Mouse (Mus musculus) liver, embryonic 13.5 days (tissue): ENCODE measurements around the gene Gm9945. TPM values are rescaled to one million over a fixed set of nuclear protein-coding genes. Genes with fewer than 3 reads are reported as not detected.
A peak's percentile ranks its signal among the peaks of the same experiment; 100 is the strongest.

Experiments used
- ATAC-seq: fragments of 200-750 bp; cut with Nextera tagmentation; 2 replicates; pipeline ENCODE4 v1.8.0; 2017; ENCODE audit warnings: low read depth, mild to moderate bottlenecking, moderate number of reproducible peaks, moderate library complexity
- DNase-seq: peaks from one replicate; pipeline ENCODE4 v3.0.0; 2022
- H3K27ac ChIP-seq: fragments of 300-500 bp; sonication (generic); 2 replicates; pipeline ENCODE4 v1.5.1; 2015; ENCODE audit warnings: moderate library complexity, mild to moderate bottlenecking, inconsistent platforms
- H3K27me3 ChIP-seq: fragments of 300-500 bp; sonication (generic); 2 replicates; pipeline ENCODE4 v1.6.1; 2015; ENCODE audit warnings: mild to moderate bottlenecking, inconsistent platforms
- H3K36me3 ChIP-seq: fragments of 300-500 bp; sonication (generic); 2 replicates; pipeline ENCODE4 v1.6.1; 2015; ENCODE audit warnings: mild to moderate bottlenecking, inconsistent platforms
- H3K4me1 ChIP-seq: fragments of 300-500 bp; sonication (generic); replicated peaks from 2 replicates; pipeline ENCODE4 v1.6.1; 2015; ENCODE audit warnings: inconsistent platforms
- H3K4me2 ChIP-seq: fragments of 300-500 bp; sonication (generic); 2 replicates; pipeline ENCODE4 v1.6.1; 2015; ENCODE audit warnings: inconsistent platforms, mild to moderate bottlenecking, moderate library complexity
- H3K4me3 ChIP-seq: fragments of 300-500 bp; sonication (generic); replicated peaks from 2 replicates; pipeline ENCODE4 v1.5.1; 2015; ENCODE audit warnings: mild to moderate bottlenecking, inconsistent platforms
- H3K9ac ChIP-seq: fragments of 300-500 bp; sonication (generic); 2 replicates; pipeline ENCODE4 v1.6.1; 2015; ENCODE audit warnings: mild to moderate bottlenecking, inconsistent platforms
- H3K9me3 ChIP-seq: fragments of 300-500 bp; sonication (generic); replicated peaks from 2 replicates; pipeline ENCODE4 v1.6.1; 2016; ENCODE audit warnings: inconsistent platforms
- WGBS: fragments of 180-500 bp; shearing (Covaris S2); methylation state at CpG from one replicate; pipeline ENCODE4 v1.1.7; 2015; ENCODE audit not compliant: insufficient replicate concordance; 5-methylcytosine and 5-hydroxymethylcytosine counted together
- polyA plus RNA-seq: library from polyadenylated mRNA; unstranded; fragments of >200 nt; fragmentation: Nextera tagmentation; extraction: Ambion mirVana; gene quantifications from 2 replicates; pipeline ENCODE4 v1.2.1, GENCODE M21; 2015

Gene Gm9945
- polyA plus RNA-seq, 1 experiment from 2014 or later, result 0.53 TPM

DNA sequence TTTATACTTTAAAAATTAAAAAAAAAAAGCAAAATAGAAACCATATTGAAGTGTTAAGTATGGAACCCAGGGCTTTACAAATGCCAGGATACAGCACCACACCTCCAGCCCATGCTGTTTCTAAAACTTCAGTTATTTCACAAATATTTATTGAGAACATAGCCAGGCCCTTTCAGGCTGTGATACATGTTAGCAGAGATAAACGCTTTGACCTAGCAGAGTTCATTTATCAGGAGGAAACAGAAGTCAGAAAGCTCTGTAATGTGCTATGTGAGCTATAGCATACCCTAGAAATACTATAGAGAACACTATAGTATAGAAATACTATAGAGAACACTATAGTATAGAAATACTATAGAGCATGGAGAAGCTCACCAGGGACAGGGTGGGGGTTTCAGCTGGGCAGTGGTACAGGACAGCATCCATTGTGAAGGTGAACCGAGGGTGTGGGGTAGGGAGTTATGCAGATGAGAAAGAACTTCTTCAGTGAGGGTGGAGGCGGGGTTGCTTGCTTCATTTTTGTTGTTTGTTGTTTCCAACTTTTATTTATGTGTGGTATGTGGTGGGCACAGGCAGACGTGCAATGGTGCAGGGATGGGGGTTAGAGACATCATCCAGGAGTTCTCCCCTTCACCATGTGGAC, 1.2 kb downstream of the Gm9945 start:
- Histone ChIP-seq H3K4me1 (peaks cover 82% of the 10 kb centered on the region), H3K9ac (peak overlapping the region; percentile 85), H3K9me3 (no peaks in the 10 kb centered on the region), H3K36me3 (peaks cover 9% of the 10 kb centered on the region; the same call in 1 of the 2 replicates), H3K27ac (peak overlapping the region; percentile 98), H3K27me3 (peaks cover 44% of the 10 kb centered on the region), H3K4me2 (peak overlapping the region; percentile 95), H3K4me3 (peak overlapping the region; percentile 78)
- WGBS, result 32% methylated on average over 4 of the region's 4 CpGs
- DNase-seq (peak; percentile 57), ATAC-seq (peak; percentile 80)

DNA sequence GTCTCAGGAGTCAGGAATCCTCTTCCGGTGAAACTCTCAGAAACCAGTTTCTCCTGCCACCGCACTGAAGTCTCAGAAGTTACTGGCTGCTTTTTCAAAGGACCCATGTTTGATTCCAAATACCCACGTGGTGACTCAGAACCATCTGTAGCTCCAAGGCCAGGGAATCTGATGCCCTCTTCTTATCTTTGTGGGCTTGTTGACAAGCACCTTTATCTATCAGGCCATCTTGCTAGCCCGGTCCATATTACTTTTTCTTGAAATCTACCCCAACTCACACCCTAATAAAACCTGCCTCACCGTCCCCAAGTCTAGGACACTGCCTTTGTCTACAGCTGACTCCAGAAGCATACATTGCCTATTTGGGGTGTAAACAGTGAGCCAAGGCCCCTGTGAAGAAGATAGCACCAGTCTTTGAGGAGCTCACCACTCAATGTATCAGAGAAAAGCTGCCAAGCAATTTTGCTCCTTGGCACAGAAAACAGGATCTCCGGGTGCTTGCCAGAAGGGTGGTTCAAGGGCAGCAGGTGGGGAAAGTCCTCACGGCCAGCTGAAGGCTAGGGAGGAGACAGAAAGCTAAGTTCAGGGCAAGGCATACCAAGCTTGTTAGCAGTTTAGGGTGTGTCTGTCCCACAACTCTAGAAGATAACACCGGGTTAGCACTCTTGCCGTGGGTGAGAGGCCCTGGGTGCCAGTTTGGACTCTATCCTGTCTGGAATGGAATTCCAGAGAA, 3.4 kb downstream of the Gm9945 start:
- no peaks in the 10 kb centered on the region for H3K9me3 ChIP-seq
- 26% methylated on average over 9 of the region's 9 CpGs for WGBS
- DNase-seq, result peak; percentile 67

DNA sequence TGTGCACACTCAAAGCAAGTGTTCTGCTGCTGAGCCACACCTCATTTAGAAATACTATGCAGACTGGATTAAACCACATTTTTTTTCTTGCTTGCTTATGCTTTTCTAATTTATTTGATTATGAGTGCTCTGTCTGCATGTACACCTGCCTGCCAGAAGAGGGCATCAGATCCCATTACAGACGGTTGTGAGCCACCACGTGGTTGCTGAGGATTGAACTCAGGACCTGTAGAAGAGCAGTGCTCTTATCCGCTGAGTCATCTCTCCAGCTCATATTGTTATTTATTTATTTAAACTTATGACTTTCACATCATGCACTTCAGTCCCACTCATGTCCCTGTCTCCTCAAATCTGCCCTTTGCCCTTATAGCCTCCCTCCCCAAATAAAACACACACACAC, 5.8 kb downstream of the Gm9945 start:
- peak overlapping the region; percentile 98; the same call in 1 of the 2 replicates for H3K27ac ChIP-seq
- peaks cover 66% of the 10 kb centered on the region for H3K4me1 ChIP-seq
- H3K27me3 ChIP-seq, result peaks cover 26% of the 10 kb centered on the region
- no peak overlapping the region for H3K4me3 ChIP-seq
- WGBS, result 31% methylated on average over 3 of the region's 3 CpGs
- H3K9me3 ChIP-seq, result no peaks in the 10 kb centered on the region
- H3K36me3 ChIP-seq, result no peaks in the 10 kb centered on the region
- H3K4me2 ChIP-seq, result no peak overlapping the region
- DNase-seq, result no peak
- H3K9ac ChIP-seq, result no peak overlapping the region
- no peak for ATAC-seq

More for the DNA sequence above, 3.4 kb downstream of the Gm9945 start:
- H3K9ac ChIP-seq, result peak overlapping the region; percentile 67
- ATAC-seq, result peak; percentile 85
- peaks cover 3% of the 10 kb centered on the region; the same call in 1 of the 2 replicates for H3K36me3 ChIP-seq
- H3K4me1 ChIP-seq, result peaks cover 90% of the 10 kb centered on the region
- peaks cover 45% of the 10 kb centered on the region for H3K27me3 ChIP-seq
- H3K4me3 ChIP-seq, result peak overlapping the region; percentile 35
- H3K4me2 ChIP-seq, result peak overlapping the region; percentile 63
- peak overlapping the region; percentile 98 for H3K27ac ChIP-seq

DNA sequence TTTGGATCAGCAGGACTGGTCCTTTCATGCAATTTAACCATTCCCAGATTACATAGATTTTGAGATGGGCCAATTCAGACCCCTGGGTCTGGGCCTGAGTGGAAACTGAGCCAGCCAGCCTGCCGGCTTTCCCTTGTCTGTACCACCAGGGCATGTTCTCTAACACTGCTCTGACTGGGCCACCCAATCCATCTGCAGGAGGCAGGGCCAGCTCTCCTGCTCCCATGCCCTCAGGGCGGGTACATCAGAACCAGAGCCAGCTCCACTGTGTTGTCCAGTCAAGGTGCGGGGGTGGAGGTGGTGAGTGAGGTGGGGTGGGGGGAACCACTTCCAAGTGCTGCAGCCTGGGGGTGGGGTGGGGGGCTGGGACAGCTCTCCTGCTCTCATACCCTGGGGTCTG, 6.4 kb downstream of the Gm9945 start:
- H3K9me3 ChIP-seq, result no peaks in the 10 kb centered on the region
- H3K27ac ChIP-seq, result no peak overlapping the region
- H3K4me3 ChIP-seq, result no peak overlapping the region
- H3K4me1 ChIP-seq, result peaks cover 61% of the 10 kb centered on the region
- WGBS, result 83% methylated on average over 3 of the region's 3 CpGs
- H3K27me3 ChIP-seq, result peaks cover 26% of the 10 kb centered on the region
- H3K9ac ChIP-seq, result no peak overlapping the region
- DNase-seq (no peak), ATAC-seq (no peak)
- no peaks in the 10 kb centered on the region for H3K36me3 ChIP-seq
- H3K4me2 ChIP-seq, result no peak overlapping the region

DNA sequence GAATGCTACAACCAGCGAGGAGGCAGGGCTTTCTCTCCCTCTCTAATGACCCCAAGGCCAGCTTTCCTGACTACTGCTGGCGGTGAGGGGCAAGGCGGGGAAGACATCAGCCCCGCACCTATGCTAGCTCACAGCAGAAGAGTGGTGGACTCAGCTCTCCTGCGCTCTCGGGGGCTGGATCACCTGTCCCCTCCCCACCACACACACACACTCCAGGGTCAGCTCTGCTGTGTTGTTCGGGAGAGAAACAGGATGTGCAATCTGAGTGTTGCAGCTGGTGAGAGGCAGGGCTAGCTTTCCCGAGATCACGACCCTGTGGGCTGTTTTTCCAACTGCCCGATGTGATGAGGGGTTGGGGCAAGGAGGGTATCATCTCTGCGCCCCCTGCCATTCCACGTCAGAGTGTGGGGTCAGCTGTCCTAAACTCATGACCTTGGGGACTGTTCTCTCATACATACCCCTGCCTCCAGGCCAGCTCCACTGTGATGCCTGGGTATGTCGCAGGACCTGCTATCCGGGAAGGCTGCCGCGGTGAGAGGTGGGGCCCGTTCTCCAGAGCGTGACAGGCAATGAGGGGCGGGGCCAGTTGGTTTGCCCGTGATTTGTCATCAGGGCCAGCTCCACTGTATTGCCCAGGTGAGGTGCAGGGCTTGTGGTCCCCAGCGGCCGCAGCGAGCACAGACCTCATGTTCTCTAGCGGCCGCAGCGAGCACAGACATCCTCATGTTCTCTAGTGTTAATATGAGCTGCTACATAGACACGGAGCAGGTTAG, 7.0 kb downstream of the Gm9945 start:
- H3K36me3 ChIP-seq, result no peaks in the 10 kb centered on the region
- H3K27me3 ChIP-seq, result peaks cover 26% of the 10 kb centered on the region
- ATAC-seq, result no peak
- H3K4me1 ChIP-seq, result peaks cover 54% of the 10 kb centered on the region
- H3K27ac ChIP-seq, result no peak overlapping the region
- H3K9ac ChIP-seq, result peak overlapping the region; percentile 28; the same call in 1 of the 2 replicates
- H3K4me2 ChIP-seq, result peak overlapping the region; percentile 47
- 11% methylated on average over 27 of the region's 27 CpGs for WGBS
- no peaks in the 10 kb centered on the region for H3K9me3 ChIP-seq
- H3K4me3 ChIP-seq, result no peak overlapping the region; the same call in 1 of the 2 replicates
- DNase-seq, result no peak

DNA sequence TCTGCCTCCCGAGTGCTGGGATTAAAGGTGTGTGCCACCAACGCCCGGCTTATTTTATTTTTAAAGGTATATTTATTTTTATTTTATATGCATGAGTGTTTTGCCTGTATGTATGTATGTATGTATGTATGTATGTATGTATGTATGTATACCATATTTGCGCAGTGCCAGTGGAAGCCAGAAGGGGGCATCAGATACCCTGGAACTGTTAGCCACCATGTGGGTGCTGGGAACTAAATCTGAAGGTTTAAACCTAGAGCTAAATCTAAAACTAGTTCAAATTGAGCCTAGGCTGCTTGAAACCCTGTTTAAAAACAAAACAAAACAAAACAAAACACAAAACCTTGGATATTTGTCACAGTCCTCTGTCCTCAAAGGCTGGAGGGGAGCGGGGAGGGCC, 9.0 kb downstream of the Gm9945 start:
- Histone ChIP-seq H3K4me3 (no peak overlapping the region), H3K9ac (no peak overlapping the region), H3K27me3 (peaks cover 26% of the 10 kb centered on the region), H3K27ac (no peak overlapping the region), H3K9me3 (no peaks in the 10 kb centered on the region), H3K4me1 (peaks cover 36% of the 10 kb centered on the region), H3K4me2 (no peak overlapping the region), H3K36me3 (no peaks in the 10 kb centered on the region)
- no peak for DNase-seq
- WGBS, result 89% methylated on average over 5 of the region's 5 CpGs
- ATAC-seq, result no peak

DNA sequence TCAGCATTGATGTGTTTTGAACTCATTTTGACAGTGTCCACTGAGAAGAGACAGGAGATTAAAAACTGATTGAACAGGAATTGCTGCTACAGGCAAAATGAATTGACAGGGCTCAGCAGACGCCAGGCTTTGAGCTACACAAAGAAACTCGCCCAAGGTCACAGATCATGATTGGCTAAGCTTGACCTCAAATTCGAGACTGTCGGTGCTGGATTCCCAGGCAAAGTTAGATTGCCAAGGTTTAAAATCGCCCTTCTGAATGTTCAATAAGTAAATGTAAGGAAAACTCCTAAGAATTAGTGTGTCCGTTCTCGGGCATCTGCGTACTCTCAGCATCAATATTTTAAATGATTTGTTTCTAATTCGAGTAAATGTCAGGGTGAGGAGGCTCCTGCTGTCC, 9.5 kb downstream of the Gm9945 start:
- H3K4me3 ChIP-seq, result no peak overlapping the region
- WGBS, result 84% methylated on average over 9 of the region's 9 CpGs
- peaks cover 26% of the 10 kb centered on the region for H3K27me3 ChIP-seq
- H3K9me3 ChIP-seq, result no peaks in the 10 kb centered on the region
- no peak overlapping the region for H3K9ac ChIP-seq
- ATAC-seq, result no peak
- no peaks in the 10 kb centered on the region for H3K36me3 ChIP-seq
- H3K4me2 ChIP-seq, result no peak overlapping the region
- H3K27ac ChIP-seq, result no peak overlapping the region
- H3K4me1 ChIP-seq, result peaks cover 32% of the 10 kb centered on the region
- DNase-seq, result no peak

DNA sequence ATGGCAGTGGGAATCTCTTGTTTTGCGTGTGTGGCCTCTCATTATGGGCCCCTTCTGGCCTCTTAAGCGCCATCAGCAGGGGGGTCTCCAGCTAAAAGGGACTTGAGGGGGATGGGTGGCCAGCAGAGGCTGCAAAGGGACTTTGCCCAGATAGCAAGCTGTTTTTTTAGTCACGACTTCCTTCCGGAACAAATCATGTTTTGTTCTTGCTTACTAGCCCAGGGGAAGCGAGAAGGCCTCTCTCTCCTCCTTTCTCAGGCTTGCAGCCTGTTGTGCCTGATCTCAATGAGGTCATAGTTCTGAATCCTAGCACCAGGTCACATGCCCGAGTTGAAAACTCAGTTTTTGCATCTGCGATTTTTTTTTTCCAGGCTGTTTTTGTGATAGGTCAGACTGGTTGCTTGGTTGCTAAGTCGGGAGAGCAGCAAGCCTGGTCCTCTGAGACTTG, 12.0 kb downstream of the Gm9945 start:
- H3K27ac ChIP-seq, result no peak overlapping the region
- no peaks in the 10 kb centered on the region for H3K9me3 ChIP-seq
- no peaks in the 10 kb centered on the region for H3K36me3 ChIP-seq
- H3K4me2 ChIP-seq, result no peak overlapping the region
- 15% methylated on average over 8 of the region's 8 CpGs for WGBS
- H3K9ac ChIP-seq, result no peak overlapping the region
- ATAC-seq (no peak), DNase-seq (no peak)
- H3K4me3 ChIP-seq, result no peak overlapping the region
- H3K27me3 ChIP-seq, result peaks cover 19% of the 10 kb centered on the region
- peaks cover 8% of the 10 kb centered on the region for H3K4me1 ChIP-seq

DNA sequence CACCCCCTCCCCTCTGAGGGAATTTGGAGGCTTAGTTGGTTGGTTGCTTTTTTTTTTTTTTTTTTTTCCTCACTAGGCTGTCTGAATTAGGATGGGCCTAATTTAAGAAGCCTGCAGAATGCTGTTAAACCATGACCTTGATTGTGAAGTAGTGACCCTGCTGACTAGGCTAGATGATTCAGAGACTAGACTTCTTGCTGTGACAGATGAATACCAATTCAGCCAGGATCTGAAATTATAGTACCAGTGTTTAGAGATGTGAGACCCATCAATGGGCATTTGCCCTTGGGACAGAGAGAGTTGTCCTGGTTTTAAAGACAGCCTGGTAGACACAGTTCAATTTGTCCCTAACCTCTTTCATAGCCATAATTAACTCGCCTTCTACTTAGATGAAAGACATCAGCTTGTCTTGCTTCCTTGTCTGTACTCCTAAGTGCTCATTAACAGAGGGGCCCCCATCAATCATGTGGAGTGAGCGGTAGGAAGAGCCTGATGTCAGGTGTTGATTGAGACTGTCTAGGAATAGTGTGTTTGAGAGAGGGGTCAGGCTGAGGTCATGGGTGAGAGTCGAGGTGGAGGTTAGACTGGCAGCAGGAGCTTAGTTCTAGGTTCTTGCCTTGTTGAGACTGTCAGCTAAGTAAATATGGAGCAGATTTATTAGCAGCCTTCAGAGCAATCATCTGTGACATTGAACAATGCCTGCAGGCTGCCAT, 13.4 kb downstream of the Gm9945 start:
- ATAC-seq (no peak), DNase-seq (no peak)
- no peaks in the 10 kb centered on the region for H3K9me3 ChIP-seq
- WGBS, result 54% methylated on average over 3 of the region's 3 CpGs
- peaks cover 13% of the 10 kb centered on the region for H3K27me3 ChIP-seq
- no peak overlapping the region for H3K4me3 ChIP-seq
- no peak overlapping the region for H3K9ac ChIP-seq
- H3K36me3 ChIP-seq, result no peaks in the 10 kb centered on the region
- H3K4me2 ChIP-seq, result no peak overlapping the region
- H3K27ac ChIP-seq, result no peak overlapping the region
- no peaks in the 10 kb centered on the region; the same call in 1 of the 2 replicates for H3K4me1 ChIP-seq

DNA sequence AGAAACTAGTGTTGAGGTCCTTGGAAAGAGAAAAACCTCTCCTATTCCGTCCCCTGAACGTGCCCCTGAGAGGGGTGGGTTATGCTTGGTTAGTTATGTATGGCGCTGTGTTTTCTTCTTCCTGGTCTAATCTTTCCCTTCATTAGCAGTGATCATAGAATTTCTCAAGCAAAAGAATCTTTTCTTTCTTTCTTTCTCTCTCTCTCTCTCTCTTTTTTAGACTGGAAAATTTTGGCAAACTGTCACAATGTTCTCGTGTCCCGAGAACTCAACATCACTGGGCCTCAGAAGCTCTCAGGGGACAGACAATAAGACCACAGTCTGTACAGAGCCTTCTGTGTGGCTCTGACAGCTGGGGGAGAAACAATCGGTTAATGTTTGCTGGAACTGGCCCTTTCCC, 15.5 kb downstream of the Gm9945 start:
- Histone ChIP-seq H3K9ac (no peak overlapping the region), H3K36me3 (no peaks in the 10 kb centered on the region), H3K4me3 (no peak overlapping the region), H3K27me3 (peaks cover 24% of the 10 kb centered on the region), H3K27ac (no peak overlapping the region), H3K4me1 (peaks cover under 1% of the 10 kb centered on the region), H3K4me2 (no peak overlapping the region), H3K9me3 (no peaks in the 10 kb centered on the region)
- DNase-seq (no peak), ATAC-seq (no peak)
- 64% methylated on average over 6 of the region's 6 CpGs for WGBS

DNA sequence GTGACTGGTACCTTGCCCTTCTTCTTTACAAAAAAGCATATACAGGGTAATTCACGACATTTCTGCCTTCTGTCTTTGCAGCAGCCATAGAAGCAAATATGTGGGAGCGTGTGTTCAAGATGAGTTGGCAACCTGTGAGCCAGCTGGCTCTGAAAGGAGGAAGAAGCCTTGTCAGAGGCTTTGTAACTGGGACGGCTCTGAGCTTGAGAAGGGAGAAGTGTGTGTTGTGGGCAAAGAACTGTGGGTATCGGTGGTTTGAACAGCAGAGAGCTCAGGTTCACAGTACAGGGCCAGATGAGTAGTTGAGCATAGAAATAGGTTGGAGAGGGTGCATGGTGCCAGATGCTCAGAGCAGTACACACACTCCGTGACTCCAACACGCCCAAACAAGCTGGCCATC, 17.0 kb downstream of the Gm9945 start:
- WGBS, result 36% methylated on average over 6 of the region's 6 CpGs
- DNase-seq (no peak), ATAC-seq (no peak)
- Histone ChIP-seq H3K4me1 (peaks cover 10% of the 10 kb centered on the region), H3K4me3 (no peak overlapping the region), H3K27ac (no peak overlapping the region), H3K27me3 (peaks cover 34% of the 10 kb centered on the region), H3K36me3 (no peaks in the 10 kb centered on the region), H3K9ac (no peak overlapping the region), H3K4me2 (no peak overlapping the region), H3K9me3 (no peaks in the 10 kb centered on the region)
